Mouse (Mus musculus) 416B (cell line): ENCODE results near the gene Foxq1.

Experiments used
- DNase-seq: peaks from one replicate; pipeline ENCODE4 v3.0.0; 2011; ENCODE audit warnings: low read depth

The Foxq1 gene

GRCm38 (mm10) chr13:31572806-31573508 lies 17.0 kb downstream of the Foxq1 start:
- no peak for DNase-seq

GRCm38 (mm10) chr13:31574627-31575026 lies 18.7 kb downstream of the Foxq1 start:
- DNase-seq: no peak

- no peak for DNase-seq
Measured at GRCm38 (mm10) chr13:31576696-31577095, 20.8 kb downstream of the Foxq1 start.

- DNase-seq: no peak
Measured at GRCm38 (mm10) chr13:31577576-31577975, 21.6 kb downstream of the Foxq1 start.

- no peak for DNase-seq
Measured at GRCm38 (mm10) chr13:31578389-31578788, 22.5 kb downstream of the Foxq1 start.

- DNase-seq: no peak
Measured at GRCm38 (mm10) chr13:31579866-31580265, 23.9 kb downstream of the Foxq1 start.

- no peak for DNase-seq
Measured at GRCm38 (mm10) chr13:31587341-31587740, 31.4 kb downstream of the Foxq1 start.

GRCm38 (mm10) chr13:31599576-31599975 lies 43.6 kb downstream of the Foxq1 start:
- DNase-seq: no peak

GRCm38 (mm10) chr13:31603964-31604363 lies 48.0 kb downstream of the Foxq1 start:
- DNase-seq: no peak
